10 mouse cellular contexts compared by ENCODE assay signal in genomic region chr12:15698042-15698771, GRCm38 (mm10).
DNase-seq lines count a peak whose midpoint lies in the region; ATAC-seq lines count a peak whose summit lies in the region.
"Had no signal": no experiment of that assay in that cellular context is flagged by ENCODE, and none has a peak within 500 bp of the region (broad histone marks: within the 10 kb centered on the region; RNA-seq: fewer than 3 reads in every experiment).

No protein-coding gene starts in this region.

- DNase-seq in adrenal gland, postnatal 10 days = peak; percentile 32
- DNase-seq in adrenal gland, postnatal 25 days = no peak
- DNase-seq in adipocyte (ENCODE audit: low spot score) = peak; percentile 71
- DNase-seq in heart, postnatal 14 days = peak; percentile 24 to 31
- DNase-seq in kidney, postnatal 36 days = peak; percentile 21 to 53
- DNase-seq in left cerebral cortex, adult 11 months (ENCODE audit: low spot score) = no peak
- no peak for DNase-seq in urinary bladder, postnatal 10 days (ENCODE audit: low spot score)
- DNase-seq: cerebellum, adult 9-11 months had no signal

- ATAC-seq in inflammation-experienced regulatory T-cells, adult 6 months = no peak
- ATAC-seq: forebrain, embryonic 15.5 days had no signal

- intact Hi-C loops in heart, postnatal 14 days (cut with DNase I) = no loop called here

Comparison
In these comparisons a context has a peak if more than half of its experiments do, and no peak if none do; other contexts are left out.
1. DNase-seq: peak in adrenal gland, postnatal 10 days (single experiment), adipocyte (single experiment), heart, postnatal 14 days (2 of 2) and kidney, postnatal 36 days (2 of 2); none in adrenal gland, postnatal 25 days (single experiment), left cerebral cortex, adult 11 months (single experiment) and urinary bladder, postnatal 10 days (single experiment).